Mouse (Mus musculus) spleen, postnatal 10 days (tissue): Measurements from ENCODE around the gene Meig1.
"Not testable (repeated sequence)": the region's sequence is repeated elsewhere in the genome, so short reads cannot be mapped to it uniquely, and the experiment has no call there.

Experiments used
- DNase-seq, 2 experiments: peaks; one replicate each; pipeline ENCODE4 v3.0.0; 2021 to 2022; ENCODE audit warnings: low spot score in 2 of 2

Gene Meig1

DNA sequence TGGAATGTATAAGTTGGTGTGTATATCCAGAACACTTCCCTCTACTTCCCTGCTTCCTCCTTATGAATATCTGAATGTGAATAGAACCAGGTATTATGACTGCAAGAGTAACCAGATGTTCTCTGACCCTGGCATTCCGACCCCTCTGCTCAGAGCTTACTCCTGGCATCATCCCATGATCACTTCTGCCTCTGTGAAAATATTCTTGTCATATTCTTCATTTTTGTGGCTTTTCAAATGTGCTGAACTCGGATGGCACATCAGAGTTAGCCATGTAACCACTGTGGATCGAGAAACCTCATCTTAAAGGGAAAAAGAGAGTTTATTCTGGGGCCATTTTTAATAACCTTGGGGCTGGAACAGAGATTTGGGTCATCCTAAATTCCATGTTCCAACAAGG is at the start of gene Meig1:
Gene Meig1, minus strand, starts transcription at position 101 of the 400 bp plus-strand sequence.
- DNase-seq = no peak

DNA sequence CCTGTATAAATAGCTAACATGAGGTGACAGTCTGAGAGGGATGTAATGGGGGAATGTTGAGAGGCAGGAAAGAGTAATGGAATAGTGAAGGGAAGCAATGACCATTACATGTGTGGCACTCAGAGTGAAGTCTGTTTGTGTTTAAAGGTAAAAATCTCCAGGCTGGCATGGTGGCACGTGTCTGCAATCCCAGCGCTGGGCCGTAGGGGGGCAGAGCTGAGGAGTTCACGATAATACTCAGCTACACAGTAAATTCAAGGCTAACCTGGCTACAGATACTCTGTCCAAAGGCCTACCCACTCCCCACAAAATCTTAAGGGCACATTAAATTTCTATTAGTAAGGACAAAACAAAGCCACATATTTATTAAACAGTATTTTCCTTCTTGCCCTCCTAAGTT is 34.1 kb upstream of the Meig1 start:
- DNase-seq = peak in 1 of 2 experiments; percentile 23

GRCm38 (mm10) chr2:3453096-3453495 is 30.6 kb upstream of the Meig1 start:
- no peak for DNase-seq

DNA sequence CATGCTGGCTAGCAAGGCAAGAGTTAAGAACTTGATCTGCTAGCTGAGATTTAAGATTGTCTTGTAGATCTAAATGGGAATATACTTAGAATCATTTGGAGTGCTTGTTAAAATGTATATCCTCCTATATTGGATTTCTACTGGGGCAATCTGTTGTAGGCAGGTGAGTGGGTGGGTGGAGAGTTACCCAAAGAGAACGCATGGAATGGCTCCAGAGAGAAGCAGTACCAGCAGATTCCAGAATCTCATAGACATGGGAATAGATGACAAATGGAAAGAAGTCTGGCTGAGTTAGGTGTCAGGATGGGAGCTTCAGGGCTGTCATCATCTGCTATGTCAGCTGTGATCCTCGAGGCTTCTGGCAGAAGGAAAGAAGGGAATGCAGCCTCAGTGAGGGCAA is 27.0 kb upstream of the Meig1 start:
- no peak for DNase-seq

- no peak for DNase-seq
These were observed 23.5 kb upstream of the Meig1 start for GRCm38 (mm10) chr2:3445984-3446383.

- DNase-seq = no peak
These were observed 21.8 kb upstream of the Meig1 start for GRCm38 (mm10) chr2:3444206-3444605.

DNA sequence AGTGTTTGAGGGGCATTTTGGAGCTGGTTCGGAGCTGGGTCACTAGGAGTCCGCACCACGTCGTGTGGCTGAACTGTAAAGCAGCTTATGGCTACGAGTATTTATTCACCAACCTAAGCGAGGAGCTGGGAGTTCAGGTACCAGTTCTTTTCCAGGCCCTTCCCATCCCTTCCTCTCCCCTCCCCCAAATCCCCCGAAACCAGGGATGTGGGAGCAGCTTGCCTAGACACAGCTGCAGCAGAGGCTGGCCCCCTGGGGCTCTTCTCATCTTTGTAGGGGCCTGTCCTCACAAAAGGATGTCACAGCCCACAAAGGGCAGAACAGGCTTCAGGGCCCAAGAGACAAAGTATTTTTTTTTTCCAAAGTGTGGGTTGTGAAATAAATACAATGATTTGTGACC is 15.5 kb upstream of the Meig1 start:
- no peak for DNase-seq

DNA sequence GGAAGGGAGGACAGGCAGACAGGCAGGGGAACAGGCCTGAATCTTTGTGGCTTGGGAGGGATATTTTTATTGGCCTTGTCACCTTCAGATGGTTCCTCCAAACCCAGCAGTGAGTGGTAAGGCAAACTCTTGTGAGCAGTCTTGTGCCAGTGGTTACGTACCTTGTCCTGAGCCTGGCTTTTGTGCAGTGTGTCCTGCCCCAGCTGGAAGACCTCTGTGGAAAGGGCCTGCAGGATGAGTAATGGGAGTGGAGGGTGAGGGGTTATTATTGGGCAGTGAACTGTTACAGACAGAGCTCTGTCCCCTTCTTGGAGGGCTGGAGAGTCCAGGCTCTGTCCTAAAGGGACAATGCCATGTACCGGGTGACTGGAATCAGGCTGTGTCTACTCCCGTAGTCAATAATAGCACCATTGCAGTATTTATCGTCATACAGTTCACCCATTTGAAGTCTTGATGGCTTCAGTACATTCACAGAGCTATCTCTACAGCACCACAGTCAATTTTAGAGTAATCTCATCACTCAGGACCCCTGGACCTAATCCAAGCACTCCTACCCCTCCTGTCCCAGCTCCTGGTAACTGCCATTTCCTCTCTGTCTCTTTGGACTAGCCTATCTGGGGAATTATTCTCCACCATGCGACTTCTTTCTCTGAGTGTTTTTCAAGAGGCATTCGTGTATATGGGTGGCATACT is 13.1 kb upstream of the Meig1 start:
- DNase-seq = no peak

DNA sequence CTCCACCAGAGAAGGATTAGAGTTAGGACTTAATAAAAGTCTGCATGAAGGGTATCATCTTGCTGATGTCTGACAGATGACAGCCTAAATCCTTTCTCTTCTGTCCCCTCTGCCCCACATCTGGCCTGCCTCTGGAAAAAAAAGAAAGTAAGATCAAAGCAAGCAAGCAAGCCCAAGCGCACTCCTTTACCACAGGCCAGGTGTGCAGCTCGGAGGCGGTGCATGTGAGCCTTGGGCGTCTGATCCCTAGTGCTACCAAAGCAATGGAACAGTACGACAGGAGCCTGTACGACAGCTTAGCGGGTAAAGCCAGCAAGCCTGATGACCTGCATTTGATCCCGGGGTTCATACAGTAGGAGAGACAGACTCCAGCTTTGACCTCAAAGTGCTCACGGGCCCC is 8.5 kb upstream of the Meig1 start:
- DNase-seq = no peak

GRCm38 (mm10) chr2:3424579-3424910 is 2.1 kb upstream of the Meig1 start:
- no peak for DNase-seq

- peak; percentile 79 to 93 for DNase-seq
These were observed 1.6 kb upstream of the Meig1 start, which contains the start of gene Dclre1c for GRCm38 (mm10) chr2:3423841-3424578. Gene Dclre1c (plus strand): TSS chr2:3424131.

- DNase-seq = no peak
These were observed 2.3 kb downstream of the Meig1 start for GRCm38 (mm10) chr2:3420157-3420556.

GRCm38 (mm10) chr2:3418883-3419431 is 3.5 kb downstream of the Meig1 start:
- peak; percentile 81 to 95 for DNase-seq

GRCm38 (mm10) chr2:3415676-3416075 is 6.8 kb downstream of the Meig1 start:
- no peak for DNase-seq

DNA sequence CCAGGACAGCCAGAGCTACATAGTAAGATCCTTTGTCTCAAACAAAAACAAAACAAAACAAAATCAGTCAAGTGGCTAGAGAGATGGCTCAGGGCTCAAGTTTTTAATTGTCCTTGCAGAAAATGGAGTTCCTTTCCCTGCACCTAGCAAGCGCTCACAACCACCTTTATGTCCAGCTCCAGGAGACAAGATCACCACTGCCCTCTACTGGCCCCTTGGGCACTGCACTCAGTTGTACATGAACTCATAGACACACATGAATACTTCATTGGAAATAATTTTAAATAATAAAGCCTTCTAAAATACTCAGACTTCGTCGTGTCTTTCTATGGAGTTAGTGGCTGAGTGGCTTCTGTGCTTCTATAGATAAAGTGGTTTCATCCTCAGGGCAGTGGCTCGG is 8.2 kb downstream of the Meig1 start:
- peak; percentile 47 to 76 for DNase-seq

GRCm38 (mm10) chr2:3407756-3408155 is 14.7 kb downstream of the Meig1 start:
- DNase-seq = no peak

- DNase-seq = no peak
These were observed 16.5 kb downstream of the Meig1 start for GRCm38 (mm10) chr2:3405981-3406380.

DNA sequence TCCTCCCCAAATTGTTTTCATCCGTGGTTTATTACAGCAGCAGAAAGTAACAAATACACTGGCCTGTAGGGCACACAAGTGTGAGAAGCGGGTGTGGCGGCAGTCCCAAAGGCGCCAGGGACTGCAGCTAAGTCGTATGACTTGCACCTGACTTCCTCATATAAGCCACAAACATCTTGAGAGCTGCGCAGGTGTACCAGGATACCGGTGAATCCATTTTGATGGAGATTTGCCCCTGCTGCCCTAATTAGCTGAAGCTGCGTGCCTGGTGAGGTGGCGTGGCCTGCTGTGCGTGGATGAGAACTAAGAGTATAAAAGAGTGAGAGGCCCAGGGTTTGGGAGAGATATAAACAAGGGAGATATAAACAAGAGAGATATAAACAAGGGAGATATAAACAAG is 25.3 kb downstream of the Meig1 start, which contains the start of gene Olah:
Gene Olah, minus strand, starts transcription at position 101 of the 400 bp plus-strand sequence.
- not testable (repeated sequence) for DNase-seq

DNA sequence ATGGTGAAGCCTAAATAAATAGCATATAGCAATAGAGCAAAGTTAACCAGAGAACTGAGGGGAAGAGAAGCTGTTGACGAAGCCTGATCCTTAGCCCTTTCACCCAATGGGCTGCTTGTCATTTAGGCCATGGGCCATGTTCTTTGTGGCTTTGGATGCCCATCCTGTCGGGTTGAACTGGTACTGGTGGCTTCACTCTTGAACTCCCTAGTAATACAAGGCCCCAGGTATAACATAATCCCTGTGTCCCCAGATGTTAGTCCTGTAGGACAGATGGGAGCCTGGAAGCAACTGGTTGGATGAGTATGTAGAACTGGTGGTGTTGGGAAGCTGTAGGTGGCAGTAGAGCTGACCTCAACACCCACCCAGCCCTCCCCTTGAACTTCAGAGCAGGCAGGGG is 30.5 kb downstream of the Meig1 start:
- no peak for DNase-seq

GRCm38 (mm10) chr2:3387105-3387860 is 35.2 kb downstream of the Meig1 start:
- DNase-seq = no peak

- no peak for DNase-seq
These were observed 57.3 kb downstream of the Meig1 start for GRCm38 (mm10) chr2:3365127-3365526.

- no peak for DNase-seq
These were observed 61.4 kb downstream of the Meig1 start for GRCm38 (mm10) chr2:3361067-3361466.
